Mouse (Mus musculus) neural tube, embryonic 15.5 days (tissue): Measurements from ENCODE around the gene Dgkg. TPM values are rescaled to one million over a fixed set of nuclear protein-coding genes. Genes with fewer than 3 reads are reported as not detected.

ENCODE experiments used
- ATAC-seq: fragments of 200-750 bp; cut with Nextera tagmentation; 2 replicates; pipeline ENCODE4 v1.8.0; 2017; ENCODE audit warnings: mild to moderate bottlenecking, moderate TSS enrichment, moderate library complexity; ENCODE audit not compliant: low FRiP score
- H3K27ac ChIP-seq: fragments of 300-500 bp; sonication (generic); replicated peaks from 2 replicates; pipeline ENCODE4 v1.5.1; 2015; ENCODE audit warnings: mild to moderate bottlenecking, inconsistent platforms
- H3K27me3 ChIP-seq: fragments of 300-500 bp; sonication (generic); replicated peaks from 2 replicates; pipeline ENCODE4 v1.6.1; 2015; ENCODE audit warnings: inconsistent platforms
- H3K36me3 ChIP-seq: fragments of 300-500 bp; sonication (generic); 2 replicates; pipeline ENCODE4 v1.6.1; 2015; ENCODE audit warnings: inconsistent platforms
- H3K4me1 ChIP-seq: fragments of 300-500 bp; sonication (generic); 2 replicates; pipeline ENCODE4 v1.6.1; 2015; ENCODE audit warnings: inconsistent platforms
- H3K4me2 ChIP-seq: fragments of 300-500 bp; sonication (generic); 2 replicates; pipeline ENCODE4 v1.6.1; 2015; ENCODE audit warnings: inconsistent platforms, mild to moderate bottlenecking, moderate library complexity
- H3K4me3 ChIP-seq: fragments of 300-500 bp; sonication (generic); replicated peaks from 2 replicates; pipeline ENCODE4 v1.5.1; 2015; ENCODE audit warnings: mild to moderate bottlenecking, inconsistent platforms
- H3K9ac ChIP-seq: fragments of 300-500 bp; sonication (generic); replicated peaks from 2 replicates; pipeline ENCODE4 v1.6.1; 2015; ENCODE audit warnings: mild to moderate bottlenecking, inconsistent platforms
- H3K9me3 ChIP-seq: fragments of 300-500 bp; sonication (generic); replicated peaks from 2 replicates; pipeline ENCODE4 v1.6.1; 2016; ENCODE audit warnings: inconsistent platforms
- WGBS: fragments of 180-500 bp; shearing (Covaris S2); methylation state at CpG from one replicate; pipeline ENCODE4 v1.1.7; 2015; ENCODE audit warnings: mixed read lengths; 5-methylcytosine and 5-hydroxymethylcytosine counted together
- polyA plus RNA-seq: library from polyadenylated mRNA; unstranded; fragments of >200 nt; fragmentation: Nextera tagmentation; extraction: Ambion mirVana; gene quantifications from 2 replicates; pipeline ENCODE4 v1.2.1, GENCODE M21; 2015

Gene Dgkg
- polyA plus RNA-seq, 1 experiment from 2014 or later, result 4.9 TPM

DNA sequence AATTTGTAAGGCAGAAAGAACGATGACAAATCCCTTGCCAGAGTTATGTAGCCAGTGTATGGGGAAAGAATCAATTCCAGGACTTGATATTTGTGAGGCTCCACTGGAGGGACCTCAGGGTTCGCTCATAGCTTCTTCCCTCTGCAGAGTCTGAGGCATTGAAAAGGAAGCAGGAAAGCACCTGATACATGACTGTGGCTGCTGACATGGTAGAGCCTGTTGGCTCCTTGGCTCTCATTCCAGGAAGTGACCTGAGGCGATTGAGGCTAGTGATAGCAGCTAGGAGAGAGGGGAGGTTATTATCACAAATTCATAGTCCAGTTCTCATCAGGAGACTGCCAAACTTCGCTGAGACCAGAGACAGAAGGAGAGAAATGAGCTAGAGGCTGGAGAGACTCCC lies 17.1 kb upstream of the Dgkg start:
- no peaks in the 10 kb centered on the region for H3K27me3 ChIP-seq
- H3K4me3 ChIP-seq, result no peak overlapping the region
- no peaks in the 10 kb centered on the region for H3K9me3 ChIP-seq
- no peak overlapping the region for H3K27ac ChIP-seq
- no peaks in the 10 kb centered on the region for H3K4me1 ChIP-seq
- H3K36me3 ChIP-seq, result no peaks in the 10 kb centered on the region
- ATAC-seq, result no peak
- 78% methylated on average over 4 of the region's 4 CpGs for WGBS
- no peak overlapping the region for H3K4me2 ChIP-seq
- no peak overlapping the region for H3K9ac ChIP-seq

GRCm38 (mm10) chr16:22664033-22664432 lies 7.0 kb upstream of the Dgkg start:
- WGBS, result 90% methylated on average over 4 of the region's 4 CpGs
- Histone ChIP-seq H3K27me3 (no peaks in the 10 kb centered on the region; the same call in 1 of the 2 replicates), H3K9me3 (no peaks in the 10 kb centered on the region), H3K36me3 (no peaks in the 10 kb centered on the region), H3K4me2 (no peak overlapping the region), H3K9ac (no peak overlapping the region), H3K4me3 (no peak overlapping the region), H3K4me1 (no peaks in the 10 kb centered on the region), H3K27ac (no peak overlapping the region)
- no peak for ATAC-seq

- Histone ChIP-seq H3K9ac (no peak overlapping the region), H3K27ac (no peak overlapping the region), H3K4me2 (no peak overlapping the region), H3K36me3 (no peaks in the 10 kb centered on the region), H3K4me1 (no peaks in the 10 kb centered on the region), H3K27me3 (peaks cover 9% of the 10 kb centered on the region), H3K9me3 (no peaks in the 10 kb centered on the region), H3K4me3 (no peak overlapping the region)
- no peak for ATAC-seq
- whole genome bisulfite sequencing, result 46% methylated on average over 2 of the region's 2 CpGs
These were observed 6.1 kb upstream of the Dgkg start for GRCm38 (mm10) chr16:22663136-22663535.

DNA sequence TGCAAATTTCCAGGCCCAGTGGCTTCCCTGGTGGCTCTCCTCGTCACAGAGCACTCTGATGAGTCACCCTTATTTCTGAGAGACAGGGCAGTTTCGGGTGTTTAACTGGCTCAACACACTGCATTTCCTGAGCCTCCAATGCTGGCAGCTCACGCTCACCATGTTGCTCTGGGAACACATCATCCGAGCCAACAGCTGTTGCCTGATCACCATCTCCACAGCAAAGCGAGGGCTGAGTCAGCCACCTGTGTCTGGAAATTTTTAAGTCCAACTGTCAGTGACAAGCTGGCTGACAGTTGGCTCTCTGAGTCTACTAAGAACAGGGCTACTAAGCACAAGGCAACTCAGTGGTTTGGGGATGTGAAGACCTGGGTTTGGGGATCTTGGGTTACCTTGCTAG lies 4.1 kb upstream of the Dgkg start:
- H3K4me3 ChIP-seq, result no peak overlapping the region
- peaks cover 25% of the 10 kb centered on the region for H3K27me3 ChIP-seq
- H3K4me2 ChIP-seq, result no peak overlapping the region
- no peak for ATAC-seq
- H3K9ac ChIP-seq, result no peak overlapping the region
- H3K9me3 ChIP-seq, result no peaks in the 10 kb centered on the region
- no peak overlapping the region for H3K27ac ChIP-seq
- 64% methylated on average over 5 of the region's 5 CpGs for WGBS
- peaks cover 13% of the 10 kb centered on the region for H3K4me1 ChIP-seq
- no peaks in the 10 kb centered on the region for H3K36me3 ChIP-seq

DNA sequence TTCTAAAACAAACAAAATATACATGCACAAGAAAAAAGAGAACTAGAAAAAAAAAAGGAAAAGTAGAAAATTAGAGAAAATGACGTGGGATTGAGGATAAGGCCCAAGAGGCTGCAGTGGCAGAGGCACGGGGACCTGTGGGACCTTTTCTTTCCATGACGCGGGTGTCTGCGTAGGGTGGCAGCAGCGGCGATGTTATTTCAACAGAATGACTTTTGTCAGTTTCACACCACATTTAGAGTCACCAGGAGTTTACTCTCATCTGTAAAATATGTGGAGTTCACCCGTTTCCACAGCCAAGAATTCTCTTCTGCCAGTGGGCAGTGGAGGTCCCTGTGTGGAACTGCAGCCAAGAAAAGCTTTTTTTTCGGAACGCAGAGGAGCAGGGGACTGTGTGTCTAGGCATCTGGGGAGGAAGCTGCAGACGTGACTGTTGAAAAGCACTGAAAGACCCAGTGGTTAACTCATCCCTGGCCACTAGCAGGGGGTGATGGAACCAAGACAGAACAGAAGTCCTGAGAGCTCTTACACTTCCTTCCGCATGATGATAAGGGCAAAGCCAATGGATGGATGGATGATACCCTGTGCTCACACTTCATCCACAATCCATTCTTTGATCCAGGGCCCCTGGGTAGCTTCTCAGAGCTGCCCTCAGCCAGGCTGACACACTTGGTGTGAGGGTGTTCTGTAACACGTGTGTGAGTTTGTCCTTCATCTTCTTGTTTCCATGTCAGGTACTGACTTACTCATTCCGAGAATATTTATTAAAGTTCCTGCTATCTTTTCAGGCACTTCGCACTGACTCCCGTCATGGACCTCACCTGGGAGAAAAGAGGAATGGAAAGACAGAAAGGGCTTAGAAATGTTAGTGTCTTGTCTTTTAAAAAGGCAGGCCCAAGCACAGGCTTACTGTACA lies 1.1 kb upstream of the Dgkg start:
- H3K36me3 ChIP-seq, result no peaks in the 10 kb centered on the region
- H3K27ac ChIP-seq, result no peak overlapping the region
- no peak overlapping the region; the same call in 1 of the 2 replicates for H3K4me2 ChIP-seq
- peaks cover 18% of the 10 kb centered on the region for H3K4me1 ChIP-seq
- ATAC-seq, result no peak
- H3K9me3 ChIP-seq, result no peaks in the 10 kb centered on the region
- H3K4me3 ChIP-seq, result no peak overlapping the region
- peaks cover 38% of the 10 kb centered on the region for H3K27me3 ChIP-seq
- WGBS, result 73% methylated on average over 16 of the region's 16 CpGs
- H3K9ac ChIP-seq, result no peak overlapping the region

GRCm38 (mm10) chr16:22655812-22656211 lies 1.2 kb downstream of the Dgkg start:
- 3% methylated on average over 11 of the region's 11 CpGs for WGBS
- Histone ChIP-seq H3K4me3 (peak overlapping the region; percentile 58), H3K4me1 (peaks cover 18% of the 10 kb centered on the region), H3K27ac (no peak overlapping the region), H3K4me2 (peak overlapping the region; percentile 96), H3K9me3 (no peaks in the 10 kb centered on the region), H3K27me3 (peaks cover 38% of the 10 kb centered on the region), H3K9ac (no peak overlapping the region), H3K36me3 (no peaks in the 10 kb centered on the region)
- ATAC-seq, result no peak

GRCm38 (mm10) chr16:22655223-22655622 lies 1.8 kb downstream of the Dgkg start:
- no peaks in the 10 kb centered on the region for H3K9me3 ChIP-seq
- ATAC-seq, result no peak
- no peaks in the 10 kb centered on the region for H3K36me3 ChIP-seq
- WGBS, result 74% methylated on average over 5 of the region's 5 CpGs
- no peak overlapping the region for H3K4me2 ChIP-seq
- peaks cover 38% of the 10 kb centered on the region for H3K27me3 ChIP-seq
- no peak overlapping the region for H3K4me3 ChIP-seq
- H3K9ac ChIP-seq, result no peak overlapping the region
- H3K4me1 ChIP-seq, result peaks cover 18% of the 10 kb centered on the region
- no peak overlapping the region for H3K27ac ChIP-seq

- H3K9ac ChIP-seq, result no peak overlapping the region
- H3K27me3 ChIP-seq, result peaks cover 38% of the 10 kb centered on the region
- no peak overlapping the region for H3K27ac ChIP-seq
- H3K4me1 ChIP-seq, result peaks cover 18% of the 10 kb centered on the region
- ATAC-seq, result no peak
- no peak overlapping the region for H3K4me2 ChIP-seq
- H3K9me3 ChIP-seq, result no peaks in the 10 kb centered on the region
- 71% methylated on average over 2 of the region's 2 CpGs for WGBS
- H3K36me3 ChIP-seq, result no peaks in the 10 kb centered on the region
- H3K4me3 ChIP-seq, result no peak overlapping the region
These were observed 2.6 kb downstream of the Dgkg start for GRCm38 (mm10) chr16:22654477-22654835.

- no peak overlapping the region for H3K9ac ChIP-seq
- H3K9me3 ChIP-seq, result no peaks in the 10 kb centered on the region
- no peak overlapping the region for H3K4me2 ChIP-seq
- peaks cover 38% of the 10 kb centered on the region for H3K27me3 ChIP-seq
- no peak overlapping the region for H3K27ac ChIP-seq
- WGBS, result 90% methylated on average over 11 of the region's 11 CpGs
- H3K4me1 ChIP-seq, result peaks cover 18% of the 10 kb centered on the region
- no peak overlapping the region for H3K4me3 ChIP-seq
- ATAC-seq, result no peak
- H3K36me3 ChIP-seq, result no peaks in the 10 kb centered on the region
These were observed 3.1 kb downstream of the Dgkg start for GRCm38 (mm10) chr16:22653817-22654476.

- Histone ChIP-seq H3K27me3 (peaks cover 14% of the 10 kb centered on the region), H3K4me3 (no peak overlapping the region), H3K36me3 (no peaks in the 10 kb centered on the region), H3K4me1 (peaks cover 7% of the 10 kb centered on the region), H3K9ac (no peak overlapping the region), H3K4me2 (no peak overlapping the region), H3K9me3 (no peaks in the 10 kb centered on the region), H3K27ac (no peak overlapping the region)
- no peak for ATAC-seq
- 69% methylated on average over 3 of the region's 3 CpGs for WGBS
These were observed 5.8 kb downstream of the Dgkg start for GRCm38 (mm10) chr16:22651244-22651643.

GRCm38 (mm10) chr16:22645256-22645655 lies 11.8 kb downstream of the Dgkg start:
- Histone ChIP-seq H3K4me3 (no peak overlapping the region), H3K9me3 (no peaks in the 10 kb centered on the region), H3K27ac (no peak overlapping the region), H3K9ac (no peak overlapping the region), H3K27me3 (no peaks in the 10 kb centered on the region), H3K4me1 (no peaks in the 10 kb centered on the region), H3K36me3 (no peaks in the 10 kb centered on the region), H3K4me2 (no peak overlapping the region)
- ATAC-seq, result no peak
- WGBS, result 94% methylated on average over 1 of the region's 1 CpGs

DNA sequence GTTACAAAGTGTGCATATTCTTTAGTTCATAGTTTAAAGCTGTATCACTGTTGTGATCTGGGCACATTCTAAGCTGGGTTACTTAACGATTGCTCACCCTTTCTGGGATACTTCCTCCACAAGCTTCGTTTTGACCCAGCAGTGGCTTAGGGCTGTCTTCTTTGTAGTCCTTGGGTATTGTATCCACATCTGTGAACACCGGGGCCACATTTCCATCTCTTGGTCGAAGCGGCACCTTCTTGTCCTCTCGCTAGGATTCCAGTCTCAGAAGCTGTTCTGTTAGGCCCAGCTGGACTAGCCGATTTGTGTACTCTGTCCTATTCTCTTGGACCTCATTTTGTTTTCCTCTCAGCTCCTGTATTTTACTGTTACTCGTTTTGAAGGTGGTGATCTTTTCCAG lies 13.6 kb downstream of the Dgkg start:
- H3K4me2 ChIP-seq, result no peak overlapping the region
- no peak overlapping the region for H3K27ac ChIP-seq
- no peaks in the 10 kb centered on the region for H3K27me3 ChIP-seq
- no peak overlapping the region for H3K9ac ChIP-seq
- no peak overlapping the region for H3K4me3 ChIP-seq
- H3K36me3 ChIP-seq, result no peaks in the 10 kb centered on the region
- 70% methylated on average over 8 of the region's 8 CpGs for WGBS
- ATAC-seq, result no peak
- H3K9me3 ChIP-seq, result no peaks in the 10 kb centered on the region
- H3K4me1 ChIP-seq, result no peaks in the 10 kb centered on the region
